Mouse (Mus musculus) cortical plate, adult 2 months (tissue): ENCODE data around the gene Tcf7l2.

Experiments
- CTCF ChIP-seq: fragments of 200-500 bp; IDR thresholded peaks from 2 replicates; pipeline ENCODE4 v1.5.1; 2011; ENCODE audit warnings: mild to moderate bottlenecking, control low read depth, low read length; ENCODE audit not compliant: insufficient read depth; ENCODE audit errors: extremely low read depth
- POLR2A ChIP-seq: fragments of 200-500 bp; IDR thresholded peaks from 2 replicates; pipeline ENCODE4 v1.6.1; 2011; ENCODE audit warnings: mild to moderate bottlenecking, low read length, control low read depth; ENCODE audit not compliant: insufficient read depth; ENCODE audit errors: extremely low read depth

DNA sequence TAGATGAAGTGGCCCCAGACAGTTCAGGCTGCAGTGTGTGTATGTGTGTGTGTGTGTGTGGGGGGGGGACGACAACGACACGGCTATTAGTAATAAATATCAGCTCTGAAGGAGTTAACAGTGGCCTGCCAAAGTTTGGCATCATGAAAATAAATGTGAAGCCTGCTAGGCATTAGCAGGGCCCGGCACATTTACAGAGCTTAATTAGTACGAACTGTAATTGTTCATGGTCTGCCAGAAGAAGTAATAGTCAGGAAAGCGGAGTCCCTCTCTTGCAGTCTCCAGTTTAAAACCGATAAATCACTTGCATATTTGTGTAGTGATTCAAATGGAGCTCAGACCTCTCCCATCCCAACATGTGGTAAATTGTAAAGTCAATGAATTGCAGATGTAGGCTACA, 7.9 kb downstream of the Tcf7l2 start:
- TF ChIP-seq CTCF, result no peak
- TF ChIP-seq POLR2A, result no peak
